Mouse (Mus musculus) MEL (cell line): ENCODE data around the gene Fam57b. TPM values are rescaled to one million over a fixed set of nuclear protein-coding genes. Genes with fewer than 3 reads are reported as not detected.

Experiments
- DNase-seq: peaks from one replicate; pipeline ENCODE4 v3.0.0; 2011; ENCODE audit warnings: low read depth, low spot score
- H3K27ac ChIP-seq: 2 replicates; pipeline ENCODE4 v1.5.1; 2012; ENCODE audit warnings: low read depth, mild to moderate bottlenecking, control low read depth, low read length, moderate library complexity; ENCODE audit not compliant: control insufficient read depth
- H3K27me3 ChIP-seq, 2 experiments: fragments of 150-350 bp in 1 of 2; sonication (generic) in 1 of 2; 2 replicates each; pipeline ENCODE4 v1.6.1; 2012; ENCODE audit warnings: low read length in 2 of 2, mild to moderate bottlenecking in 2 of 2, improper control_type of control experiment in 1 of 2, moderate library complexity in 1 of 2; ENCODE audit not compliant: insufficient read depth in 2 of 2, control insufficient read depth in 1 of 2
- H3K36me3 ChIP-seq, 2 experiments: 2 replicates each; pipeline ENCODE4 v1.6.1; 2012 to 2014; ENCODE audit warnings: low read length in 2 of 2, improper control_type of control experiment in 1 of 2, inconsistent platforms in 1 of 2, mild to moderate bottlenecking in 1 of 2; ENCODE audit not compliant: insufficient read depth in 2 of 2, control insufficient read depth in 1 of 2
- H3K4me1 ChIP-seq, 2 experiments: fragments of 150-350 bp in 1 of 2; sonication (generic) in 1 of 2; 2 replicates each; pipeline ENCODE4 v1.6.1; 2012; ENCODE audit warnings: low read length in 2 of 2, improper control_type of control experiment in 1 of 2, mild to moderate bottlenecking in 1 of 2; ENCODE audit not compliant: insufficient read depth in 2 of 2, control insufficient read depth in 1 of 2
- H3K4me3 ChIP-seq, 2 experiments: fragments of 150-350 bp in 1 of 2; sonication (generic) in 1 of 2; 2 replicates each; pipeline ENCODE4 v1.5.1; 2012; ENCODE audit warnings: low read depth in 2 of 2, low read length in 2 of 2, mild to moderate bottlenecking in 2 of 2, moderate library complexity in 2 of 2, control low read depth in 1 of 2, improper control_type of control experiment in 1 of 2; ENCODE audit not compliant: control insufficient read depth in 1 of 2, insufficient read depth in 1 of 2
- H3K79me2 ChIP-seq: 2 replicates; pipeline ENCODE4 v1.6.1; 2012; ENCODE audit warnings: mild to moderate bottlenecking, low read length, moderate library complexity; ENCODE audit not compliant: control insufficient read depth, poor library complexity, insufficient read depth
- H3K9ac ChIP-seq: 2 replicates; pipeline ENCODE4 v1.6.1; 2012; ENCODE audit warnings: low read depth, mild to moderate bottlenecking, control low read depth, low read length, moderate library complexity; ENCODE audit not compliant: control insufficient read depth, poor library complexity, severe bottlenecking
- H3K9me3 ChIP-seq: fragments of 150-350 bp; sonication (generic); replicated peaks from 2 replicates; pipeline ENCODE4 v1.6.1; 2012; ENCODE audit warnings: mild to moderate bottlenecking, low read length, improper control_type of control experiment, moderate library complexity; ENCODE audit not compliant: insufficient read depth
- CHD2 ChIP-seq: IDR thresholded peaks from 2 replicates; pipeline ENCODE4 v1.6.1; 2011; ENCODE audit warnings: low read length, improper control_type of control experiment
- CTCF ChIP-seq, 3 experiments: IDR thresholded peaks in 2 of 3; conservative IDR thresholded peaks in 1 of 3; 2 replicates each; pipeline ENCODE4 v1.5.1; 2011 to 2012; ENCODE audit warnings: low read length in 3 of 3, low read depth in 2 of 3, mild to moderate bottlenecking in 2 of 3, improper control_type of control experiment in 1 of 3, inconsistent platforms in 1 of 3, mixed read lengths in 1 of 3, moderate library complexity in 1 of 3; ENCODE audit not compliant: control insufficient read depth in 1 of 3, insufficient read depth in 1 of 3, poor library complexity in 1 of 3, severe bottlenecking in 1 of 3
- E2F4 ChIP-seq: IDR thresholded peaks from 2 replicates; pipeline ENCODE4 v1.6.1; 2011; ENCODE audit warnings: low read depth, low read length, improper control_type of control experiment, borderline replicate concordance
- ELF1 ChIP-seq: IDR thresholded peaks from 2 replicates; pipeline ENCODE4 v1.6.1; 2014; ENCODE audit warnings: low read depth, mild to moderate bottlenecking, inconsistent platforms, low read length, improper control_type of control experiment, moderate library complexity
- ETS1 ChIP-seq: IDR thresholded peaks from 2 replicates; pipeline ENCODE4 v1.6.1; 2012; ENCODE audit warnings: low read depth, mild to moderate bottlenecking, inconsistent platforms, low read length, improper control_type of control experiment, moderate library complexity
- GATA1 ChIP-seq: IDR thresholded peaks from 2 replicates; pipeline ENCODE4 v1.6.1; 2011; ENCODE audit warnings: low read depth, low read length, improper control_type of control experiment
- JUND ChIP-seq: IDR thresholded peaks from 2 replicates; pipeline ENCODE4 v1.6.1; 2011; ENCODE audit warnings: low read depth, mild to moderate bottlenecking, improper control_type of control experiment, low read length
- MAX ChIP-seq: IDR thresholded peaks from 2 replicates; pipeline ENCODE4 v1.6.1; 2011; ENCODE audit warnings: low read length, improper control_type of control experiment
- MAZ ChIP-seq: IDR thresholded peaks from 2 replicates; pipeline ENCODE4 v1.6.1; 2012; ENCODE audit warnings: low read depth, mild to moderate bottlenecking, inconsistent platforms, low read length, improper control_type of control experiment
- MYB ChIP-seq: IDR thresholded peaks from 2 replicates; pipeline ENCODE4 v1.6.1; 2011; ENCODE audit warnings: mild to moderate bottlenecking, low read depth, low read length, improper control_type of control experiment
- MYC ChIP-seq: IDR thresholded peaks from 2 replicates; pipeline ENCODE4 v1.6.1; 2011; ENCODE audit warnings: low read depth, mild to moderate bottlenecking, low read length, improper control_type of control experiment, moderate library complexity
- NELFE ChIP-seq: IDR thresholded peaks from 2 replicates; pipeline ENCODE4 v1.6.1; 2011; ENCODE audit warnings: low read depth, low read length, improper control_type of control experiment
- POLR2A ChIP-seq, 2 experiments: IDR thresholded peaks; 2 replicates each; pipeline ENCODE4 v1.6.1; 2011 to 2012; ENCODE audit warnings: low read length in 2 of 2, mild to moderate bottlenecking in 2 of 2, control low read depth in 1 of 2, improper control_type of control experiment in 1 of 2, low read depth in 1 of 2, moderate library complexity in 1 of 2; ENCODE audit not compliant: control insufficient read depth in 1 of 2, insufficient read depth in 1 of 2, poor library complexity in 1 of 2
- POLR2AphosphoS2 ChIP-seq: IDR thresholded peaks from 2 replicates; pipeline ENCODE4 v1.6.1; 2011; ENCODE audit warnings: low read length, improper control_type of control experiment
- POLR2AphosphoS5 ChIP-seq: IDR thresholded peaks from 2 replicates; pipeline ENCODE4 v1.6.1; 2012; ENCODE audit warnings: low read depth, borderline replicate concordance, mild to moderate bottlenecking, inconsistent platforms, low read length, moderate library complexity, mixed read lengths
- RAD21 ChIP-seq: IDR thresholded peaks from 2 replicates; pipeline ENCODE4 v1.6.1; 2011; ENCODE audit warnings: mild to moderate bottlenecking, low read depth, low read length, improper control_type of control experiment
- SIN3A ChIP-seq: IDR thresholded peaks from 2 replicates; pipeline ENCODE4 v1.6.1; 2012; ENCODE audit warnings: low read length, improper control_type of control experiment, inconsistent platforms
- TBP ChIP-seq: IDR thresholded peaks from 2 replicates; pipeline ENCODE4 v1.8.0; 2011; ENCODE audit warnings: low read depth, low read length, improper control_type of control experiment
- TCF12 ChIP-seq: IDR thresholded peaks from 2 replicates; pipeline ENCODE4 v1.6.1; 2014; ENCODE audit warnings: low read depth, mild to moderate bottlenecking, inconsistent platforms, low read length, improper control_type of control experiment, moderate library complexity
- USF1 ChIP-seq: IDR thresholded peaks from 2 replicates; pipeline ENCODE4 v1.6.1; 2014; ENCODE audit warnings: low read depth, mild to moderate bottlenecking, inconsistent platforms, low read length, improper control_type of control experiment, moderate library complexity
- ZMIZ1 ChIP-seq: IDR thresholded peaks from 2 replicates; pipeline ENCODE4 v1.6.1; 2012; ENCODE audit warnings: low read depth, mild to moderate bottlenecking, inconsistent platforms, low read length, improper control_type of control experiment, moderate library complexity
- polyA plus RNA-seq, 2 experiments: library from polyadenylated mRNA; stranded (reverse) in 1 of 2; unstranded in 1 of 2; fragments of >175 nt in 1 of 2; fragments of >200 nt in 1 of 2; gene quantifications; 2 replicates each; pipeline versions ENCODE4 v1.2.1 to v1.2.4; 2012; ENCODE audit warnings: low replicate concordance in 2 of 2, low read depth in 1 of 2; ENCODE audit not compliant: insufficient read length in 2 of 2, insufficient read depth in 1 of 2, missing spikeins in 1 of 2
- total RNA-seq: library from RNA; depleted of rRNA; stranded (reverse); fragments of 300-350 nt; gene quantifications from 2 replicates; pipeline ENCODE4 v1.2.3, GENCODE M21; 2012

The Fam57b gene
- total and polyA plus RNA-seq, 3 experiments: 0.50 to 1.7 TPM; not detected in 1

DNA sequence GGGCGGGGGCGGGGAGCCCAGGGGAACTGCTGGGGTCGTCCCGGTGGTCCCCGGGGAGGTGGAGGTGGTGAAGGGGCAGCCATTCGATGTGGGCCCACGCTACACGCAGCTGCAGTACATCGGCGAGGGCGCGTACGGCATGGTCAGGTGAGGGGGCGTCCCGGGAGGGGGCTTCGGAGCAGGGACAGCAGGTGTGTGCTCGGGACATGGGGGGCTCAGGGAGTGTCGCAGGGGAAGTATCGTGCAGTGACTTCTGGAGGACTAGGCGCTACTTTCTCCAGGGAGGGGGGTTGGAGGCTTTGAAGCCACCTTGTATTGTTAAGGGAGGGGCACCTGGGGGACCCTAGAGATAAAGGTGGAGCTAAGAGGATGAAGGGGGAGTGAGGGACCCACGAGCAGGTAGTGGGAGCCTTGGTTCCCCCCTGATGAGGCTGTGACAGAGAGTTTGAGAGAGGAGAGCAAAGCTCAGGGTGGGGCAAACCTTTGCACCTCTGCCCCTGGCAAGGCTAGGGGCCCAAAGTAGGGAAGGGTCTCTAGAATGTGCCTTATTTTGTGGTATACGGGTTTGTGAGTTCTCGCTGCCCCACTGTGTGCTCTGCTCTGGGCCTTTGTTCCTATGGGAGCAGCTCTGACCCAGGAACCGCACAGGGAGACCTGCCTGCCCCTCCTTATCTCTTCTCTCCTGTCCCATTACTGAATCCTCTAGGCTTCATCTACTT lies 37.6 kb upstream of the Fam57b start:
- no peaks in the 10 kb centered on the region for H3K9me3 ChIP-seq
- TF ChIP-seq POLR2A (IDR thresholded peaks at IDR 0.05; ENCODE audit: control insufficient read depth in 1 of 2, insufficient read depth in 1 of 2, low read depth in 1 of 2, low read length in 2 of 2, poor library complexity in 1 of 2) (0 out of 4 replicates have a peak, but pooled peaks of 1 of the 2 experiments have one; percentile 45), POLR2AphosphoS5 (no peak), MAZ (0 out of 2 replicates have a peak, but pooled peaks have one; percentile 15), MYC (no peak), GATA1 (0 out of 2 replicates have a peak, but pooled peaks have one; percentile 17), SIN3A (peak; percentile 5; the same call in 1 of the 2 replicates)
- peaks cover 0 to 2% of the 10 kb centered on the region in 2 experiments; a peak in 2 of 4 replicates for H3K36me3 ChIP-seq
- H3K4me3 ChIP-seq: peak overlapping the region; percentile 73
- H3K27me3 ChIP-seq: no peaks in the 10 kb centered on the region
- no peaks in the 10 kb centered on the region; the same call in 1 of the 2 replicates for H3K79me2 ChIP-seq
- DNase-seq: no peak
- H3K9ac ChIP-seq: peak overlapping the region; percentile 66
- no peak overlapping the region for H3K27ac ChIP-seq
- H3K4me1 ChIP-seq: peaks cover 0 to 12% of the 10 kb centered on the region in 2 experiments; a peak in 3 of 4 replicates

GRCm38 (mm10) chr7:126760391-126760802 lies 37.1 kb upstream of the Fam57b start:
- Histone ChIP-seq H3K27me3 (no peaks in the 10 kb centered on the region), H3K27ac (no peak overlapping the region), H3K36me3 (peaks cover 0 to 2% of the 10 kb centered on the region in 2 experiments; a peak in 2 of 4 replicates), H3K79me2 (no peaks in the 10 kb centered on the region; the same call in 1 of the 2 replicates), H3K4me1 (peaks cover 0 to 9% of the 10 kb centered on the region in 2 experiments; a peak in 3 of 4 replicates), H3K4me3 (peak overlapping the region; percentile 73), H3K9ac (peak overlapping the region; percentile 66), H3K9me3 (no peaks in the 10 kb centered on the region)
- no peak for DNase-seq
- TF ChIP-seq USF1 (no peak), NELFE (no peak), TCF12 (no peak), POLR2A (IDR thresholded peaks at IDR 0.05; ENCODE audit: control insufficient read depth in 1 of 2, insufficient read depth in 1 of 2, low read depth in 1 of 2, low read length in 2 of 2, poor library complexity in 1 of 2) (no peak), JUND (no peak), E2F4 (no peak), MAX (no peak), ELF1 (no peak), TBP (no peak), MYB (no peak), ETS1 (no peak), RAD21 (no peak), POLR2AphosphoS2 (no peak), ZMIZ1 (no peak), CHD2 (no peak), CTCF (IDR thresholded peaks at IDR 0.05 in 2 of 3, conservative IDR thresholded peaks at IDR 0.05 in 1 of 3; ENCODE audit: control insufficient read depth in 1 of 3, insufficient read depth in 1 of 3, low read depth in 2 of 3, low read length in 3 of 3, poor library complexity in 1 of 3, severe bottlenecking in 1 of 3) (no peak)
